Comparison of ENCODE assay signal across 8 mouse cellular contexts in genomic region chr7:135597006-135597405, GRCm38 (mm10). TPM values are rescaled to one million over a fixed set of nuclear protein-coding genes. Genes with fewer than 3 reads are reported as not detected.
DNase-seq lines count a peak whose midpoint lies in the region; ATAC-seq and TF ChIP-seq lines count a peak whose summit lies in the region.

No protein-coding gene starts in this region.

- no peak overlapping the region for H3K27ac ChIP-seq in cerebellum, adult 2 months (ENCODE audit: insufficient read depth, low read length)
- H3K27ac ChIP-seq in lung, postnatal 0 days (ENCODE audit: low read length) = no peak overlapping the region
- peak overlapping the region; percentile 47; the same call in 1 of the 2 replicates for H3K27ac ChIP-seq in heart, postnatal 0 days (ENCODE audit: low read depth)

- 0 out of 2 replicates have a peak, but pooled peaks have one; percentile 49 for ATAC-seq in lung, postnatal 0 days
- ATAC-seq in heart, postnatal 0 days (ENCODE audit: insufficient read depth, low read depth) = peak; percentile 67
- peak; percentile 37 for ATAC-seq in megakaryocyte progenitor cell, adult 5-6 weeks (replicated peaks; ENCODE audit: poor library complexity)
- no peak for ATAC-seq in activated CD4-positive, CD25-positive, alpha-beta regulatory T cell, adult 4 months

- no peaks in the 10 kb centered on the region for H3K27me3 ChIP-seq in cerebellum, adult 2 months (ENCODE audit: control insufficient read depth, insufficient read depth, low read length)
- H3K27me3 ChIP-seq in lung, postnatal 0 days (replicated peaks; ENCODE audit: insufficient read depth, low read length) = no peaks in the 10 kb centered on the region
- peaks cover 5% of the 10 kb centered on the region; the same call in 1 of the 2 replicates for H3K27me3 ChIP-seq in heart, postnatal 0 days (ENCODE audit: control insufficient read depth, insufficient read depth, low read length)

- DNase-seq in cerebellum, adult 2 months = peak; percentile 29 to 34
- DNase-seq in cerebellum, adult 11 months = no peak
- DNase-seq in lung, postnatal 0 days (ENCODE audit: low spot score) = no peak
- DNase-seq in lung, postnatal 14 days = no peak
- DNase-seq in heart, postnatal 0 days (ENCODE audit: low spot score) = peak; percentile 30
- DNase-seq in spleen, postnatal 14 days (ENCODE audit: low spot score in 2 of 2) = no peak

- no peak overlapping the region for H3K4me3 ChIP-seq in cerebellum, adult 2 months (replicated peaks; ENCODE audit: insufficient read depth, low read depth, low read length)
- H3K4me3 ChIP-seq in lung, postnatal 0 days (ENCODE audit: low read depth, low read length) = no peak overlapping the region
- H3K4me3 ChIP-seq in heart, postnatal 0 days (ENCODE audit: low read depth, low read length) = no peak overlapping the region

- TF ChIP-seq EP300 in lung, postnatal 0 days (IDR thresholded peaks at IDR 0.05) = no peak
- TF ChIP-seq EP300 in heart, postnatal 0 days (IDR thresholded peaks at IDR 0.05; ENCODE audit: low read depth) = no peak

- H3K9me3 ChIP-seq in lung, postnatal 0 days (ENCODE audit: low read length) = no peaks in the 10 kb centered on the region
- no peaks in the 10 kb centered on the region for H3K9me3 ChIP-seq in heart, postnatal 0 days (replicated peaks; ENCODE audit: control insufficient read depth, low read length)

- H3K9ac ChIP-seq in lung, postnatal 0 days (replicated peaks; ENCODE audit: low read depth) = no peak overlapping the region
- H3K9ac ChIP-seq in heart, postnatal 0 days (replicated peaks; ENCODE audit: low read depth, low read length) = no peak overlapping the region

- TF ChIP-seq CTCF in cerebellum, adult 2 months (IDR thresholded peaks at IDR 0.05; ENCODE audit: borderline replicate concordance, insufficient read depth, low read depth, low read length) = no peak
- TF ChIP-seq CTCF in lung, postnatal 0 days (IDR thresholded peaks at IDR 0.05) = no peak
- TF ChIP-seq CTCF in heart, postnatal 0 days (IDR thresholded peaks at IDR 0.05; ENCODE audit: low read depth) = no peak

- no peaks in the 10 kb centered on the region for H3K36me3 ChIP-seq in lung, postnatal 0 days (ENCODE audit: insufficient read depth, low read length)
- H3K36me3 ChIP-seq in heart, postnatal 0 days (replicated peaks; ENCODE audit: control insufficient read depth, insufficient read depth, low read length) = no peaks in the 10 kb centered on the region

- H3K4me1 ChIP-seq in cerebellum, adult 2 months (ENCODE audit: control insufficient read depth, insufficient read depth, low read length) = peaks cover 7% of the 10 kb centered on the region; the same call in 1 of the 2 replicates
- H3K4me1 ChIP-seq in lung, postnatal 0 days (ENCODE audit: insufficient read depth, low read depth, low read length) = peaks cover 8% of the 10 kb centered on the region; the same call in 1 of the 2 replicates
- H3K4me1 ChIP-seq in heart, postnatal 0 days (ENCODE audit: control insufficient read depth, insufficient read depth) = peaks cover 29% of the 10 kb centered on the region

- no peak for TF ChIP-seq POLR2A in cerebellum, adult 2 months (IDR thresholded peaks at IDR 0.05; ENCODE audit: borderline replicate concordance, insufficient read depth, low read length)

- no peak overlapping the region for H3K4me2 ChIP-seq in lung, postnatal 0 days (replicated peaks; ENCODE audit: low read depth, low read length)
- peak overlapping the region; percentile 48 for H3K4me2 ChIP-seq in heart, postnatal 0 days (ENCODE audit: low read depth, low read length)

- 26% methylated on average over 9 of the region's 9 CpGs for WGBS in cerebellum, adult 2 months
- WGBS in lung, postnatal 0 days = 30% methylated on average over 9 of the region's 9 CpGs
- WGBS in heart, postnatal 0 days = 13% methylated on average over 9 of the region's 9 CpGs

RNA-seq across cellular contexts. Expression of gene Ptpre, which starts 59.7 kb away (rescaled TPM):
- polyA plus RNA-seq in cerebellum, adult 2 months (2012; rRNA removed) = 20.8 and 21.2 TPM in 2 replicates
- polyA plus RNA-seq in lung, postnatal 0 days (2015; fragmentation: Nextera tagmentation; extraction: Ambion mirVana) = 8.6 and 8.7 TPM in 2 replicates
- 3.1 and 4.0 TPM in 2 replicates for total RNA-seq in heart, postnatal 0 days (2014; rRNA removed; ENCODE audit: low replicate concordance)
- 2.0 and 2.2 TPM in 2 replicates for polyA plus RNA-seq in heart, postnatal 0 days (2015; fragmentation: Nextera tagmentation; extraction: Ambion mirVana)
- 61.4 and 74.2 TPM in 2 replicates for total RNA-seq in megakaryocyte progenitor cell, adult 5-6 weeks (2015)
- 49.6 and 59.1 TPM in 2 replicates for total RNA-seq in megakaryocyte progenitor cell, adult 5-6 weeks (2017)
- 10 to 100 TPM; 25.5 to 31.1 TPM for polyA plus RNA-seq in activated CD4-positive, CD25-positive, alpha-beta regulatory T cell, adult 4 months (2017; shearing (Covaris generic))

Comparison
In these comparisons a context has a peak if more than half of its experiments do, and no peak if none do; other contexts are left out.
1. DNase-seq: peak in cerebellum, adult 2 months (2 of 2) and heart, postnatal 0 days (single experiment); none in cerebellum, adult 11 months (single experiment), lung, postnatal 0 days (single experiment), lung, postnatal 14 days (single experiment) and spleen, postnatal 14 days (0 of 2).